Mouse (Mus musculus): ENCODE measurements around the gene Tfap2e. TPM values are rescaled to one million over a fixed set of nuclear protein-coding genes. Genes with fewer than 3 reads are reported as not detected.

Gene Tfap2e
- polyA plus RNA-seq, 1 experiment, result not detected

DNA sequence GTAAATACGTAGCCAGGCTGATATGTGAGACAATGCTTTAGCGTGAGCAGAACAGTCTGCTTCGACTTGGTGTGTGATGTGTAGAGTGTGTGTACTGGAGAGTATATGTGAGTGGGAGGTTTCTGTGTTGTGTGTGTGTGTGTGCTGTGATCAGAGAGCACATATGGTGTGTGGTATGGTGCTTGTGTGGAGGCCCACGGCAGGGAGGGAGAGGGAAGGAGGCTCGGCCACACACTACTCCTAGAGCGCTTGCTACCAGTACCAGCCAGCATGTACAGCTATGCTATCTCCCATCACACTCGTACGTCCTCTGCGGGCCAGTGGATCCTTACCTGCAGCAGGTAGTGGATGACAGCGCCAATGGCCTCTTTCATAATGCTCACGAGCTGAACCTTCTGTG, 13.5 kb upstream of the Tfap2e start:
- WGBS, result 88% methylated on average over 11 of the region's 11 CpGs
- Histone ChIP-seq H3K4me3 (replicated peaks; ENCODE audit: control insufficient read depth, low read depth, low read length) (no peak overlapping the region), H3K27ac (ENCODE audit: control insufficient read depth, insufficient read depth, low read depth, low read length, poor library complexity) (no peak overlapping the region), H3K4me1 (ENCODE audit: control insufficient read depth, insufficient read depth, low read length) (no peaks in the 10 kb centered on the region)
- no peak for TF ChIP-seq CTCF (IDR thresholded peaks at IDR 0.05; ENCODE audit: control insufficient read depth, insufficient read depth, low read length)
- no peak for TF ChIP-seq POLR2A (IDR thresholded peaks at IDR 0.05; ENCODE audit: borderline replicate concordance, control insufficient read depth, low read depth, low read length)

DNA sequence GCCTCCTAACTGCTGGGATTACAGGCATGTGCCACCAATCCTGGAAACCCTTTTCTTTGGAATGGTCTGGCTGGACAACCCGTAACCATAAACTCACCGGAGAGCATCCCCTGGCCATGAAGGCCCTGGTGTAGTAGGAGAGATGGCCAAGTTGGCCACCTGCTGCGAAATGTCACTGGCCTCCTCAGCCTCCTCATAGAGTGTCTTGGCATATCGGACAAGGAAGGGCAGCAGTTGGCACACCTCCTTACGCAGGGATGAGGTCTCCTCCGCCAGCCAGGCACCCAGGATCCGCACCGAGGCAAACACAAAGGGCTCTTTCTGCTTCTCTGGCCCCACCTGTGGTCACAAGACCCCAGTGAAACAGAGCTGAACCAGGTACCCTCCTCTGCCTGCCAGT, 12.3 kb upstream of the Tfap2e start:
- no peak overlapping the region for H3K4me3 ChIP-seq (replicated peaks; ENCODE audit: control insufficient read depth, low read depth, low read length)
- H3K4me1 ChIP-seq (ENCODE audit: control insufficient read depth, insufficient read depth, low read length), result no peaks in the 10 kb centered on the region
- H3K27ac ChIP-seq (ENCODE audit: control insufficient read depth, insufficient read depth, low read depth, low read length, poor library complexity), result no peak overlapping the region
- 81% methylated on average over 8 of the region's 8 CpGs for WGBS
- no peak for TF ChIP-seq POLR2A (IDR thresholded peaks at IDR 0.05; ENCODE audit: borderline replicate concordance, control insufficient read depth, low read depth, low read length)
- TF ChIP-seq CTCF (IDR thresholded peaks at IDR 0.05; ENCODE audit: control insufficient read depth, insufficient read depth, low read length), result no peak

DNA sequence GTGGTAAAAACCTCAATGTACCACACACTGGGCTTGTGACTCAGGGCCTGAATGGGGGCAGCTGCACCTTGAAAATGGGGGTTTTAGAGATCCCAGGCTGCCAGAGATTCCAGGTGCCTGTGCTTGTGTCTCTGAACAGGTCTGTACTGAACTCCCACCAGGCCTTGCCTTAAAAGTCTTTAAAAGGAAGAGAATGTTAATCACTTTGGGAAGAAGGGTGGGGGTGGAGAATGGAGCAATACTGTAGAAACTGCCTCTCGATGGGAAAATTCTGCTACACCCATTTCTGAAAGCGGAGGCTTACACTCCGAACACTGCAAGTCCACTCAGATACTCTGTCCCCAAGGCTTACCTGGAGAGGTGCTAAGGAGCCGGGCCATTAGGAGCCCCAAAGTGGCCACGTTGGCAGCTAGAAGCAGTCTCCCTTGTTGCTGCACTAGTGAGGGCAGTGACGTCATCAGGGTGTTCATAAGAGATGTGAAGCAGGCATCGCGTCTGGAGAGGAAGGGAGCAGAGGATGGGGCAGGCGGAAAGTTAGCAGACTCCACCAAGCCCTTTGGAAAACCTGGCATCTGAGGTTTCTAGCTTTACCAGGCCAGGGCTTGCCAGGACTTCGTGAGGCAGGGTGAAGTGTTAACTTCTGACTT, 10.3 kb upstream of the Tfap2e start:
- WGBS, result 86% methylated on average over 10 of the region's 10 CpGs
- Histone ChIP-seq H3K4me3 (replicated peaks; ENCODE audit: control insufficient read depth, low read depth, low read length) (no peak overlapping the region), H3K4me1 (ENCODE audit: control insufficient read depth, insufficient read depth, low read length) (no peaks in the 10 kb centered on the region), H3K27ac (ENCODE audit: control insufficient read depth, insufficient read depth, low read depth, low read length, poor library complexity) (no peak overlapping the region)
- no peak for TF ChIP-seq CTCF (IDR thresholded peaks at IDR 0.05; ENCODE audit: control insufficient read depth, insufficient read depth, low read length)
- no peak for TF ChIP-seq POLR2A (IDR thresholded peaks at IDR 0.05; ENCODE audit: borderline replicate concordance, control insufficient read depth, low read depth, low read length)

DNA sequence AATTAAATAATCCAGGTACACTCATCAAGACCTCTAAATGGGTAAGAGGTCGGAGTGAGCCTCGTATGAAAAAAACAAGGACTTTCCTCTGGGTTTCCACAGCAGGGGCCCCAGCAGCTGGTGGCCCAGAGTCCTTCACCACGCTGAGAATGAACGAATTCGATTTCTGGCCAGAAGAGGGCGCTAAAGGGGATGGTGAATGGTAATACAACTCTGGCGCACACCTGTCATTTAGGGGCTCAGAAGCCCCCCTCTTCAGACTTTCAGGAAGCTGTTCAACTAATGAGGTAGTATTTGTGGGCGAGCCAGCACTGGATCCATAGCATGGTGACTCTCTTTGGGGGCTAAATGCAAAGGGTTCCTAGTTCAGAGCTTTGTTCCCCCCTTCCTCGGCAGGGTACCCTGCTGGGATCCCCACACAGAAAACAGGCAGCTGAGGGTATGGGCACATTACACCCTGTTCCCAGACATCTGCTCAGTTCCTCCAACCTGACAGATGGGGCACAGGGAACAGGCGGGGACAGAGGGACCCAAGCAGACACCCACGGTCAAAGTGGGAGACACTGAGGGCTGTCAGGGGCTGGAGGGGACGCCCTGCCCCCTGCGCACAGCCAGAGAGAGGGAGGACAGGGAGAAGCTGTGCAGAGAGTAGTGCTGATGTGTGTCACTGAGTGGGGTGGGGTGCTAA, 9.6 kb upstream of the Tfap2e start:
- TF ChIP-seq CTCF (IDR thresholded peaks at IDR 0.05; ENCODE audit: control insufficient read depth, insufficient read depth, low read length) (peak; percentile 51), POLR2A (IDR thresholded peaks at IDR 0.05; ENCODE audit: borderline replicate concordance, control insufficient read depth, low read depth, low read length) (no peak)
- Histone ChIP-seq H3K27ac (ENCODE audit: control insufficient read depth, insufficient read depth, low read depth, low read length, poor library complexity) (no peak overlapping the region), H3K4me3 (replicated peaks; ENCODE audit: control insufficient read depth, low read depth, low read length) (no peak overlapping the region), H3K4me1 (ENCODE audit: control insufficient read depth, insufficient read depth, low read length) (no peaks in the 10 kb centered on the region)
- WGBS, result 43% methylated on average over 13 of the region's 13 CpGs

DNA sequence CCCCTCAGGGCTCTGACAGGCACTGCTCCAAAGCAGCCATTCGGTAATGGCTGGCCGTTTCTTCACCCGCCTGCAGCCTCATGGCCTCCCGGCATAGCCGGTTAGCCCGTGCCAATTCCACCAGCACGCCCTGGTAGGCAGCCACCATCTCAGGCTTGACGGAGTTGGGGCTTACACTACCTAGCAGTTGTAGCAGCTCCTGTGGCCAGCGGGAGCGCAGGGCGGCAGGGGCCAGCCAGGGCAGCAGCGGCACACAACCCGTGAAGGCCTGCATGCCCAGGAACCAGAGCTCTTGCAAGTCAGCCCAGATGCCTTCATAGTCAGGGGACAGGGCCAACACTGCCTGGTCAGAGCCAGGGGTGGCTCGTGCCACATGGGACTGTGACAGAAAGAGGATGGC, 8.8 kb upstream of the Tfap2e start:
- WGBS, result 92% methylated on average over 14 of the region's 14 CpGs
- H3K27ac ChIP-seq (ENCODE audit: control insufficient read depth, insufficient read depth, low read depth, low read length, poor library complexity), result no peak overlapping the region
- H3K4me3 ChIP-seq (replicated peaks; ENCODE audit: control insufficient read depth, low read depth, low read length), result no peak overlapping the region
- no peak for TF ChIP-seq CTCF (IDR thresholded peaks at IDR 0.05; ENCODE audit: control insufficient read depth, insufficient read depth, low read length)
- TF ChIP-seq POLR2A (IDR thresholded peaks at IDR 0.05; ENCODE audit: borderline replicate concordance, control insufficient read depth, low read depth, low read length), result no peak
- H3K4me1 ChIP-seq (ENCODE audit: control insufficient read depth, insufficient read depth, low read length), result no peaks in the 10 kb centered on the region

DNA sequence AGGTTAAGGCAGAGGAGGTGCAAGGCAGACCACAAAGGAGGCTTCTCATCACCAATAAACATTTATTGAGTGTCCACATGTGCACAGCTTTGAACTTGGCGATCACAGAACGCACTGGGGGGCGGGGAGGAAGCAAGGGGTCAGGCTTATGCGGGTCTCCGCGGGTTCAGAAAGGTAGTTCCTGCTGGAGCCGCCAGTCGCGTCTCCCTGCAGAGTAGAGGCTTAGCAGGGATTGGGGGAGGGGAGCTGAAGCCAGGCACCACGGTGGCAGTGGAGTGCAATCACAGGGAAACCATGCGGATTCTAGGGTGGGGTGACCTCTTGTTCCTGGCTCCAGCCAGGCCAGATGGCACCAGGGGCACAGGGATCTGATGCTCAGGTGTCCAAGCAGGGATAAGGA, 7.7 kb upstream of the Tfap2e start:
- 70% methylated on average over 11 of the region's 11 CpGs for WGBS
- no peak overlapping the region for H3K4me3 ChIP-seq (replicated peaks; ENCODE audit: control insufficient read depth, low read depth, low read length)
- TF ChIP-seq POLR2A (IDR thresholded peaks at IDR 0.05; ENCODE audit: borderline replicate concordance, control insufficient read depth, low read depth, low read length) (no peak), CTCF (IDR thresholded peaks at IDR 0.05; ENCODE audit: control insufficient read depth, insufficient read depth, low read length) (no peak)
- no peak overlapping the region for H3K27ac ChIP-seq (ENCODE audit: control insufficient read depth, insufficient read depth, low read depth, low read length, poor library complexity)
- no peaks in the 10 kb centered on the region for H3K4me1 ChIP-seq (ENCODE audit: control insufficient read depth, insufficient read depth, low read length)

DNA sequence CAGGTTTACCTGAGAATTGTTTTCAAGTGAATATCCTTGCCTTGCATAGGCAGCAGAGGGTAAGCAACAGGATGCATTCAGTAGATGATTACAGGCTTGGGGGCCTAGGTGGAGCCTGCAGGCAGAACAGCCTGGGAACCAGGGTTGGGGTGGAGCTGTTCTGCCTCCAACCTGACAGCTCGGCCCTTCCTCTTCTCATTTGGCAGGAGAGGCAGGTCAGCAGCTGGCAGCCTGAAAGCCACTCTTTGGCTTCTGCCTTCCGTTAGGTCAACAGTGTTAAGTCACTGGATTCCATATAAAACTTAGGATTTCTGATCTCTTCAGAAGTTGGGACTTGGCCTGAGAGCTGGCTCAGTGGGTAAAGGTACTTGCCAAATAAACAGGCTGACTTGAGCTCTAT, 6.9 kb upstream of the Tfap2e start:
- 55% methylated on average over 2 of the region's 2 CpGs for WGBS
- no peak for TF ChIP-seq POLR2A (IDR thresholded peaks at IDR 0.05; ENCODE audit: borderline replicate concordance, control insufficient read depth, low read depth, low read length)
- no peak for TF ChIP-seq CTCF (IDR thresholded peaks at IDR 0.05; ENCODE audit: control insufficient read depth, insufficient read depth, low read length)
- H3K4me1 ChIP-seq (ENCODE audit: control insufficient read depth, insufficient read depth, low read length), result no peaks in the 10 kb centered on the region
- no peak overlapping the region for H3K4me3 ChIP-seq (replicated peaks; ENCODE audit: control insufficient read depth, low read depth, low read length)
- no peak overlapping the region for H3K27ac ChIP-seq (ENCODE audit: control insufficient read depth, insufficient read depth, low read depth, low read length, poor library complexity)

DNA sequence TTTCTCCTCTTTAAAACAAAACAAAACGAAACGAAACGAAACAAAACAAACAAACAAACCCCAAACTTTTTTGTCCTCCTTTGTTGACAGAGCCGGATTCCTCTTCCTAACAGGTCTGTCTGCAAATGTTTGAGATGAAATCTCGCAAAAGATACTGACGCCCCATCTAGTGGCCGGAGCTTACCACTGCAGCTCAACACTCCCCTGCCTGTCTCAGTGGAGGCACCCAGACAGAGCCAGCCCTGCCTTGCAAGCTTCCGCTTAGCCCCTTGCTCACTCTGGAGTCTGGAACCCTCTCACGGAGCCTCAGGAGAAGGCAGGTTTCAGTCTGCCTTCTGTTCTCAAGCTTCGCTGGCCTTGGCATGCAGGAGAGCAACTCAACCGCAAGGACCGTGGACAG, 5.4 kb upstream of the Tfap2e start:
- TF ChIP-seq POLR2A (IDR thresholded peaks at IDR 0.05; ENCODE audit: borderline replicate concordance, control insufficient read depth, low read depth, low read length) (no peak), CTCF (IDR thresholded peaks at IDR 0.05; ENCODE audit: control insufficient read depth, insufficient read depth, low read length) (peak; percentile 86)
- Histone ChIP-seq H3K4me1 (ENCODE audit: control insufficient read depth, insufficient read depth, low read length) (no peaks in the 10 kb centered on the region), H3K4me3 (replicated peaks; ENCODE audit: control insufficient read depth, low read depth, low read length) (no peak overlapping the region), H3K27ac (ENCODE audit: control insufficient read depth, insufficient read depth, low read depth, low read length, poor library complexity) (no peak overlapping the region)
- 7% methylated on average over 12 of the region's 12 CpGs for WGBS
